ENCODE assay signal across 10 mouse cellular contexts in genomic region chr14:61788998-61789790, GRCm38 (mm10).
A peak's percentile ranks its signal among the peaks of the same experiment; 100 is the strongest.
DNase-seq lines count a peak whose midpoint lies in the region; ATAC-seq lines count a peak whose summit lies in the region.
"Had no signal": no experiment of that assay in that cellular context is flagged by ENCODE, and none has a peak within 500 bp of the region (broad histone marks: within the 10 kb centered on the region; RNA-seq: fewer than 3 reads in every experiment).

No protein-coding gene starts in this region.

- no peaks in the 10 kb centered on the region for H3K4me1 ChIP-seq in heart, embryonic 11.5 days (ENCODE audit: control insufficient read depth, insufficient read depth, low read length)
- H3K4me1 ChIP-seq in forebrain, embryonic 11.5 days (replicated peaks; ENCODE audit: control insufficient read depth, insufficient read depth, low read length) = no peaks in the 10 kb centered on the region
- H3K4me1 ChIP-seq: midbrain, embryonic 12.5 days; stomach, embryonic 15.5 days had no signal

- H3K27ac ChIP-seq in heart, embryonic 11.5 days (ENCODE audit: low read depth, low read length) = no peak overlapping the region
- H3K27ac ChIP-seq in forebrain, embryonic 11.5 days (ENCODE audit: low read depth, low read length) = no peak overlapping the region
- H3K27ac ChIP-seq: midbrain, embryonic 12.5 days; stomach, embryonic 15.5 days had no signal

- no peak overlapping the region for H3K4me2 ChIP-seq in heart, embryonic 11.5 days
- no peak overlapping the region for H3K4me2 ChIP-seq in forebrain, embryonic 11.5 days (ENCODE audit: low read depth, low read length, severe bottlenecking)
- H3K4me2 ChIP-seq: midbrain, embryonic 12.5 days; stomach, embryonic 15.5 days had no signal

- WGBS in heart, embryonic 11.5 days (ENCODE audit: insufficient replicate concordance) = 89% methylated on average over 20 of the region's 20 CpGs
- 86% methylated on average over 20 of the region's 20 CpGs for WGBS in forebrain, embryonic 11.5 days

- intact Hi-C loops in gastrocnemius, postnatal 36 days (cut with DNase I) = no loop called here

- no peak overlapping the region for H3K9ac ChIP-seq in heart, embryonic 11.5 days (ENCODE audit: low read depth, low read length)
- H3K9ac ChIP-seq in forebrain, embryonic 11.5 days (ENCODE audit: low read length) = no peak overlapping the region
- H3K9ac ChIP-seq: midbrain, embryonic 12.5 days; stomach, embryonic 15.5 days had no signal

- H3K4me3 ChIP-seq in heart, embryonic 11.5 days (ENCODE audit: low read depth, low read length) = no peak overlapping the region
- no peak overlapping the region for H3K4me3 ChIP-seq in forebrain, embryonic 11.5 days (ENCODE audit: low read depth, low read length)
- H3K4me3 ChIP-seq: midbrain, embryonic 12.5 days; stomach, embryonic 15.5 days had no signal

- DNase-seq in heart, adult 11 months = peak; percentile 94
- DNase-seq in adrenal gland, adult 8-10 months = peak; percentile 6
- DNase-seq in gastrocnemius, postnatal 36 days = peak; percentile 42 to 56
- peak; percentile 56 to 70 for DNase-seq in kidney, postnatal 4 days
- peak; percentile 48 for DNase-seq in testis, postnatal 10 days (ENCODE audit: low spot score)
- DNase-seq in forebrain, embryonic 11.5 days (ENCODE audit: low spot score) = no peak
- no peak for DNase-seq in embryo, embryonic 11 days

- no peaks in the 10 kb centered on the region for H3K27me3 ChIP-seq in heart, embryonic 11.5 days (ENCODE audit: control insufficient read depth, insufficient read depth, low read length)
- no peaks in the 10 kb centered on the region for H3K27me3 ChIP-seq in forebrain, embryonic 11.5 days (ENCODE audit: control insufficient read depth, insufficient read depth, low read length)
- H3K27me3 ChIP-seq: midbrain, embryonic 12.5 days; stomach, embryonic 15.5 days had no signal

- H3K9me3 ChIP-seq in heart, embryonic 11.5 days (replicated peaks; ENCODE audit: control insufficient read depth, low read length) = no peaks in the 10 kb centered on the region
- no peaks in the 10 kb centered on the region for H3K9me3 ChIP-seq in forebrain, embryonic 11.5 days (ENCODE audit: control insufficient read depth, low read length)
- H3K9me3 ChIP-seq: midbrain, embryonic 12.5 days; stomach, embryonic 15.5 days had no signal

- no peak for ATAC-seq in heart, embryonic 11.5 days (replicated peaks; ENCODE audit: insufficient number of reproducible peaks, low FRiP score, low TSS enrichment)
- ATAC-seq in forebrain, embryonic 11.5 days (replicated peaks; ENCODE audit: low FRiP score) = no peak

- H3K36me3 ChIP-seq in heart, embryonic 11.5 days (ENCODE audit: control insufficient read depth, insufficient read depth, low read length) = no peaks in the 10 kb centered on the region
- H3K36me3 ChIP-seq in forebrain, embryonic 11.5 days (ENCODE audit: control insufficient read depth, insufficient read depth, low read length) = no peaks in the 10 kb centered on the region
- H3K36me3 ChIP-seq: midbrain, embryonic 12.5 days; stomach, embryonic 15.5 days had no signal

Comparison
In these comparisons a context has a peak if more than half of its experiments do, and no peak if none do; other contexts are left out.
1. DNase-seq: peak in heart, adult 11 months (single experiment), adrenal gland, adult 8-10 months (single experiment), gastrocnemius, postnatal 36 days (2 of 2), kidney, postnatal 4 days (2 of 2) and testis, postnatal 10 days (single experiment); none in forebrain, embryonic 11.5 days (single experiment) and embryo, embryonic 11 days (single experiment).